Mouse (Mus musculus) bone marrow, adult 2 months (tissue): ENCODE measurements around the gene Prdx6b.

ENCODE experiments used
- CTCF ChIP-seq: fragments of 200-500 bp; IDR thresholded peaks from 2 replicates; pipeline ENCODE4 v1.5.1; 2011; ENCODE audit warnings: low read length, control low read depth; ENCODE audit not compliant: control insufficient read depth, insufficient read depth
- POLR2A ChIP-seq: fragments of 200-500 bp; IDR thresholded peaks from 2 replicates; pipeline ENCODE4 v1.6.1; 2011; ENCODE audit warnings: low read depth, mild to moderate bottlenecking, control low read depth, low read length, borderline replicate concordance; ENCODE audit not compliant: control insufficient read depth

GRCm38 (mm10) chr2:80300806-80301205 lies 8.5 kb downstream of the Prdx6b start:
- no peak for TF ChIP-seq CTCF
- no peak for TF ChIP-seq POLR2A
